ENCODE assay signal across 8 mouse cellular contexts in the genomic region with DNA sequence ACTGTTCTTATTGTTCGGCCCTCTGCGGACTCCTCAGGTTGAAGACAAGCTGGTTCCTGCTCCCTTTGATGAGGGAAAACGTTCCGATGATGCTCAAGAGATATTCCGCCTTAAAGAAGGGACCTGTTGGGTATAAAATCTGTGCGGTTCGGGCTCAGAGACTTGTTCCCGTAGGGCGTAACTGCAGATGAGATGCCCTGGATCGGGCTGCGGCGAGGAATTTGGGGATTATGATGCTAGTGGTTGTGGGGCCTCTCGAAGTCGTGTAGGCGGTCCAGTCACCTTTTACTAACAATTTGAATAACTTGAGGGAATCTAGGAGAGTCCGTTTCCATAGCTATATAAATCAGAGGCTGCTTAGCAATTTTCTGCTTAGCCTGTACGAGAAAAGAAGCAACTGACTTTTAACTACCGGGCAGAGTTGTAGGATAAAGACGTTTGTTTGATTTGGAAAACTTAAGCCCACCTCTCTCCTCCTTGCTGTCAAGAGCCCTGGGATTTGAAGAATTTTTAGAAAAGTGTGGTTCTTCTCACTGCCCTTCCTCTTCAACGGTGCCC. TPM values are rescaled to one million over a fixed set of nuclear protein-coding genes. Genes with fewer than 3 reads are reported as not detected.
DNase-seq lines count a peak whose midpoint lies in the region; ATAC-seq and TF ChIP-seq lines count a peak whose summit lies in the region.

A gene (minus strand): TSS at position 261 of the 558 bp plus-strand sequence.

- H3K27ac ChIP-seq in cerebellum, adult 2 months (ENCODE audit: insufficient read depth, low read length): peak within 1 kb of the TSS; percentile 65; the same call in 1 of the 2 replicates
- peak within 1 kb of the TSS; percentile 79 for H3K27ac ChIP-seq in hindbrain, embryonic 10.5 days
- no peak within 1 kb of the TSS for H3K27ac ChIP-seq in liver, embryonic 12.5 days
- H3K27ac ChIP-seq in stomach, embryonic 15.5 days: peak within 1 kb of the TSS; percentile 79

- TF ChIP-seq POLR2A in cerebellum, adult 2 months (IDR thresholded peaks at IDR 0.05; ENCODE audit: borderline replicate concordance, insufficient read depth, low read length): no peak

- peak within 1 kb of the TSS; percentile 81 for H3K4me3 ChIP-seq in cerebellum, adult 2 months (replicated peaks; ENCODE audit: insufficient read depth, low read depth, low read length)
- peak within 1 kb of the TSS; percentile 72 for H3K4me3 ChIP-seq in hindbrain, embryonic 10.5 days
- H3K4me3 ChIP-seq in liver, embryonic 12.5 days: peak within 1 kb of the TSS; percentile 58
- H3K4me3 ChIP-seq in stomach, embryonic 15.5 days (replicated peaks): peak within 1 kb of the TSS; percentile 82

- H3K36me3 ChIP-seq in hindbrain, embryonic 10.5 days: no peaks in the 10 kb centered on the region
- H3K36me3 ChIP-seq in liver, embryonic 12.5 days: no peaks in the 10 kb centered on the region
- no peaks in the 10 kb centered on the region for H3K36me3 ChIP-seq in stomach, embryonic 15.5 days

- DNase-seq in cerebellum, adult 2 months: no peak
- no peak for DNase-seq in cerebellum, adult 18-20 months
- peak; percentile 8 for DNase-seq in right cerebral cortex, postnatal 14 days
- DNase-seq in right cerebral cortex, postnatal 36 days (ENCODE audit: low spot score in 2 of 2): no peak
- peak; percentile 28 for DNase-seq in hindbrain, embryonic 10.5 days (ENCODE audit: low spot score)

- H3K9me3 ChIP-seq in hindbrain, embryonic 10.5 days: no peaks in the 10 kb centered on the region
- no peaks in the 10 kb centered on the region for H3K9me3 ChIP-seq in liver, embryonic 12.5 days (replicated peaks)
- no peaks in the 10 kb centered on the region for H3K9me3 ChIP-seq in stomach, embryonic 15.5 days

- H3K9ac ChIP-seq in liver, embryonic 12.5 days: peak within 1 kb of the TSS; percentile 46
- peak within 1 kb of the TSS; percentile 68 for H3K9ac ChIP-seq in stomach, embryonic 15.5 days

- TF ChIP-seq CTCF in cerebellum, adult 2 months (IDR thresholded peaks at IDR 0.05; ENCODE audit: borderline replicate concordance, insufficient read depth, low read depth, low read length): no peak

- ATAC-seq in liver, embryonic 12.5 days: no peak
- ATAC-seq in stomach, embryonic 15.5 days (ENCODE audit: insufficient read depth, low FRiP score, low read depth): no peak
- ATAC-seq in inflammation-experienced regulatory T-cells, adult 6 months: no peak

- peak within 1 kb of the TSS; percentile 76 for H3K4me2 ChIP-seq in liver, embryonic 12.5 days
- H3K4me2 ChIP-seq in stomach, embryonic 15.5 days: peak within 1 kb of the TSS; percentile 89

- no peaks in the 10 kb centered on the region for H3K27me3 ChIP-seq in cerebellum, adult 2 months (ENCODE audit: control insufficient read depth, insufficient read depth, low read length)
- peaks cover 57% of the 10 kb centered on the region for H3K27me3 ChIP-seq in hindbrain, embryonic 10.5 days (ENCODE audit: insufficient read depth, poor library complexity, severe bottlenecking)
- peaks cover 59% of the 10 kb centered on the region for H3K27me3 ChIP-seq in liver, embryonic 12.5 days (replicated peaks)
- no peaks in the 10 kb centered on the region for H3K27me3 ChIP-seq in stomach, embryonic 15.5 days (replicated peaks)

- WGBS in cerebellum, adult 2 months: under 1% methylated on average over 20 of the region's 20 CpGs
- under 1% methylated on average over 20 of the region's 20 CpGs for WGBS in hindbrain, embryonic 10.5 days
- 1% methylated on average over 20 of the region's 20 CpGs for WGBS in liver, embryonic 12.5 days (ENCODE audit: insufficient replicate concordance)
- WGBS in stomach, embryonic 15.5 days: under 1% methylated on average over 20 of the region's 20 CpGs

- no peaks in the 10 kb centered on the region for H3K4me1 ChIP-seq in cerebellum, adult 2 months (ENCODE audit: control insufficient read depth, insufficient read depth, low read length)
- H3K4me1 ChIP-seq in hindbrain, embryonic 10.5 days (replicated peaks): peaks cover 20% of the 10 kb centered on the region
- peaks cover 14% of the 10 kb centered on the region; the same call in 1 of the 2 replicates for H3K4me1 ChIP-seq in liver, embryonic 12.5 days
- H3K4me1 ChIP-seq in stomach, embryonic 15.5 days: peaks cover 11% of the 10 kb centered on the region; the same call in 1 of the 2 replicates

RNA-seq across cellular contexts. Expression of the gene that starts here (rescaled TPM):
- 58.1 and 63.1 TPM in 2 replicates for polyA plus RNA-seq in cerebellum, adult 2 months (2012; rRNA removed)
- polyA plus RNA-seq in hindbrain, embryonic 10.5 days (2016; fragmentation: Nextera tagmentation; extraction: Ambion mirVana): 5.8 and 8.7 TPM in 2 replicates
- 2.5 TPM in 2 replicates for polyA plus RNA-seq in liver, embryonic 12.5 days (2016; fragmentation: Nextera tagmentation; extraction: Ambion mirVana)
- 20.6 and 24.9 TPM in 2 replicates for polyA plus RNA-seq in stomach, embryonic 15.5 days (2015; fragmentation: Nextera tagmentation; extraction: Ambion mirVana)
- 1 to 10 TPM; 2.1 to 3.3 (median 3.2) TPM for polyA plus RNA-seq in inflammation-experienced regulatory T-cells, adult 6 months (2017; shearing (Covaris generic))

Comparison
In these comparisons a context has a peak if more than half of its experiments do, and no peak if none do; other contexts are left out.
1. DNase-seq: peak in right cerebral cortex, postnatal 14 days (single experiment) and hindbrain, embryonic 10.5 days (single experiment); none in cerebellum, adult 2 months (0 of 2), cerebellum, adult 18-20 months (0 of 2) and right cerebral cortex, postnatal 36 days (0 of 2).
2. Peak in every context shown above with its lines, with median percentiles within 50 percentile points of each other: H3K4me3 ChIP-seq.